Mouse (Mus musculus): ENCODE data around the gene Mindy3. TPM values are rescaled to one million over a fixed set of nuclear protein-coding genes. Genes with fewer than 3 reads are reported as not detected.

Mindy3 gene
- total RNA-seq, 2 experiments from 2014 or later = 96.0 to 101 TPM

- DNase-seq = no peak
Observed at GRCm38 (mm10) chr2:12368451-12368850, 50.8 kb downstream of the Mindy3 start.

GRCm38 (mm10) chr2:12368016-12368415, 51.3 kb downstream of the Mindy3 start:
- DNase-seq = no peak

- no peak for DNase-seq
Observed at GRCm38 (mm10) chr2:12361310-12361709, 58.0 kb downstream of the Mindy3 start.

GRCm38 (mm10) chr2:12354837-12355236, 64.4 kb downstream of the Mindy3 start:
- no peak for DNase-seq

GRCm38 (mm10) chr2:12348914-12349313, 70.4 kb downstream of the Mindy3 start:
- DNase-seq = no peak

- no peak for DNase-seq
Observed at GRCm38 (mm10) chr2:12331962-12332361, 87.3 kb downstream of the Mindy3 start.

- DNase-seq = no peak
Observed at GRCm38 (mm10) chr2:12329620-12330019, 89.7 kb downstream of the Mindy3 start.

GRCm38 (mm10) chr2:12329068-12329407, 90.2 kb downstream of the Mindy3 start:
- no peak for DNase-seq

- DNase-seq = no peak
Observed at GRCm38 (mm10) chr2:12328355-12329067, 90.8 kb downstream of the Mindy3 start.

GRCm38 (mm10) chr2:12327691-12328354, 91.4 kb downstream of the Mindy3 start:
- no peak for DNase-seq

- DNase-seq = no peak
Observed at GRCm38 (mm10) chr2:12327216-12327615, 92.1 kb downstream of the Mindy3 start.

- DNase-seq = no peak
Observed at GRCm38 (mm10) chr2:12325868-12326267, 93.4 kb downstream of the Mindy3 start.

- peak; percentile 60 to 61 for DNase-seq
Observed at GRCm38 (mm10) chr2:12325417-12325816, 93.9 kb downstream of the Mindy3 start.

GRCm38 (mm10) chr2:12320914-12321313, 98.4 kb downstream of the Mindy3 start:
- DNase-seq = no peak

GRCm38 (mm10) chr2:12318715-12319114, 100.6 kb downstream of the Mindy3 start:
- DNase-seq = no peak

GRCm38 (mm10) chr2:12318036-12318435, 101.2 kb downstream of the Mindy3 start:
- no peak for DNase-seq

- no peak for DNase-seq
Observed at GRCm38 (mm10) chr2:12317343-12317742, 101.9 kb downstream of the Mindy3 start.

- DNase-seq = no peak
Observed at GRCm38 (mm10) chr2:12316361-12316760, 102.9 kb downstream of the Mindy3 start.

- DNase-seq = no peak
Observed at GRCm38 (mm10) chr2:12314028-12314427, 105.2 kb downstream of the Mindy3 start.

GRCm38 (mm10) chr2:12308466-12308865, 110.8 kb downstream of the Mindy3 start:
- DNase-seq = no peak

GRCm38 (mm10) chr2:12307311-12307710, 112.0 kb downstream of the Mindy3 start:
- no peak for DNase-seq

- no peak for DNase-seq
Observed at GRCm38 (mm10) chr2:12305064-12305650, 114.1 kb downstream of the Mindy3 start.

- DNase-seq = peak; percentile 86
Observed at GRCm38 (mm10) chr2:12301431-12302170, 117.7 kb downstream of the Mindy3 start, which contains the start of gene Itga8. Gene Itga8 (minus strand): TSS chr2:12301922.

All from layer of hippocampus, postnatal 36 days (tissue).